Mouse (Mus musculus) brain, embryonic 14.5 days (tissue): ENCODE results near the gene Vwce. TPM values are rescaled to one million over a fixed set of nuclear protein-coding genes. Genes with fewer than 3 reads are reported as not detected.

Source experiments
- DNase-seq: peaks from one replicate; pipeline ENCODE4 v3.0.0-alpha.2; 2011; ENCODE audit warnings: low read depth
- CTCF ChIP-seq: fragments of 200-500 bp; IDR thresholded peaks from 2 replicates; pipeline ENCODE4 v1.5.1; 2012; ENCODE audit warnings: inconsistent platforms, mild to moderate bottlenecking, moderate library complexity, borderline replicate concordance; ENCODE audit not compliant: insufficient read depth, insufficient read length; ENCODE audit errors: extremely low read depth
- POLR2A ChIP-seq: fragments of 200-500 bp; IDR thresholded peaks from 2 replicates; pipeline ENCODE4 v1.6.1; 2012; ENCODE audit warnings: mild to moderate bottlenecking, inconsistent platforms, borderline replicate concordance; ENCODE audit not compliant: poor library complexity, insufficient read depth, insufficient read length, severe bottlenecking; ENCODE audit errors: extremely low read depth
- polyA plus RNA-seq: library from polyadenylated mRNA; depleted of rRNA; stranded (reverse); fragments of >200 nt; gene quantifications from 2 replicates; pipeline ENCODE4 v1.2.3, GENCODE M21; 2012

Vwce gene
- polyA plus RNA-seq, 1 experiment: 1.1 TPM

DNA sequence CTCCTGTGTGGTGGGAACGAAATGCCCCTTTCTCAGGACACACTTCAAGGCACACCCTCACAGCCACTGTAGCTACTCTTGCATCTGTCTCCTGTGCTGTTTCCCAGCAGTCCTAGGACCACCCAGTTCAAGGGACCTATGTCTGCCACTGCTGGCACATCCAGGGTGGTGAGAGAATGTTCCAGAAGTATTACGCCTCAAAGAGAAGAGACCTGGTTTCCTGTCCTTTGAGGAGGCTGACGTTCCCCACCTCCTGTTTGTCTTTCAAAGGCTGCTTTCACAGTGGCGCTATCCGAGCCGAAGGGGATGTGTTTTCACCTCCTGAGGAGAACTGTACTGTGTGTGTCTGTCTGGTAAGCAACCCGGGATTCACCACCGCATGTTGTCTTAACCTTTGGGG is 14.1 kb downstream of the Vwce start:
- TF ChIP-seq CTCF (no peak), POLR2A (no peak)
- DNase-seq: no peak

DNA sequence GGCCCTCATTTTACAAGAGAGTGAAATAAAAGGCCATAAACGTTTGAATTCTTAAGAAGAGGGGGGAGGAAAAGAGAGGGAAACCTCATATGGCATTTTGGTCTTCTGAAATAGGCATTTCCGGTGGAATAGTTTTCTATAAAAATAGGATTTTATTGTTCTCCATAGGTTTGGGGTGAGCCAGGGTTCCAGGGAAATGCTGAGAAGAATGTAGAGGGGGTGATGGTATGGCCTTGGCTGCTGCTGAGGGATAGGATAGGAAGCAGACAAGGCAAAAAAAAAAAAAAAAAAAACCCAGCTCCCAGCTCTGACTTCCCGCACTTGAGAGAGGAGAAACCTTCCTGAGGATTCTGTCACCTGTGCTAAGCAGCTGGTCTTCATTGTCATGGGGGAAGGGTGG is 22.0 kb downstream of the Vwce start:
- DNase-seq: no peak
- TF ChIP-seq POLR2A (no peak), CTCF (no peak)

DNA sequence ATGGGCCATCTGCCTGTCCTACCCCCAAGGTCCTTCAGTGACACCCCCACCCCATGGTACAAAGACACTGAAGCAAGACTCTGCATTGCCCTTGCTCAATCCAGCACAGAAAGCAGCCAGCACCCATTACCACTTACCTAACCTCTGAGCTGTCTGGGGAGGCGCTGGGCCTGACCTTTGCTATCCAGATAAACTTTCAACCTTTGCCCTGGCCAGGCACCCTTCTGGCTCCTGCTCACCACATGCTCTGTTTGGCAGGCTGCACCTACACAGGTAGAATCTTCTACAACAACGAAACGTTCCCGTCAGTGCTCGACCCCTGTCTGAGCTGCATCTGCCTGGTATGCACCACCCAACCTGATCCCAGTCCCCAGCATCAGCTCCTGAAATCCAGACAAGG is 23.7 kb downstream of the Vwce start:
- no peak for DNase-seq

GRCm38 (mm10) chr19:10658406-10658805 is 24.4 kb downstream of the Vwce start:
- no peak for DNase-seq
- TF ChIP-seq CTCF: no peak
- TF ChIP-seq POLR2A: no peak

More for the DNA sequence above, 23.7 kb downstream of the Vwce start:
- TF ChIP-seq CTCF (no peak), POLR2A (no peak)

DNA sequence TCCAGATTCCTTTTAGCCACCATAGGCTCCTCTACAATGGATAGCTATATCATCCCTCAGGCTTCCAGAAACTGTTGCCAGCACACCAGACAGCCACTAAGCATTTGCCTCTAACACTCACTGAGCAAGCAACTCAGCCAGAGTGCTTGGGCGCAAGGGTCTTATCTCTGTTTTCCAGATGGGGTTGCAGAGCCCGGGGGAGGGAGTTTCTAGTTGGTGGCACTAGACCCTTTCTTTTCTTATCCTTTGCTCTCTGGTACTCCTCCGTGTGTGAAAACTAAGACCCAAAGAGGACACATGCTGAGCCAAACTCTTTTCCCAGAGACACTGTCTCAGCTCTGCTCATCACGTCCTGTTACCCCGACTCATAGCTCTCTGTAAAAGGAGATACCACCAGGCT is 27.4 kb downstream of the Vwce start:
- DNase-seq: no peak
- TF ChIP-seq CTCF: no peak
- TF ChIP-seq POLR2A: no peak

DNA sequence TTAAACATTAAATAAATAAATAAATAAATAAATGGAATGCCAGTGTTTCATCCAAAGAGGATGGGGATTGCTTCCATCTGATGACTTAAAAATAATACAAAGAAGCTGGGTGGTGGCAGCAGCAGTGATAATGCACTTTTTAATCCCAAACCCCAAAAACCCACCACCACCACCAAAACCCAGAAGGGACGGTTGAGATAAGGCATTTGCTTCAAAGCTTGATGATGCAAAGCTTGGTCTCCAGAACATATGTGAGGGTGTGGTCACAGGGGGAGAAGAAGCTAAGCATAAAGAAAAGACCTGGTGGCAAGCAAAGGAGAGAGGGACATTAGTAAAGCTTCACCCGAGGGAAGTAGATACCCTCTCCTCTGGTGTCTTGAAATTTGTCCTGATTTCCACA is 27.9 kb downstream of the Vwce start:
- TF ChIP-seq CTCF: no peak
- TF ChIP-seq POLR2A: no peak

DNA sequence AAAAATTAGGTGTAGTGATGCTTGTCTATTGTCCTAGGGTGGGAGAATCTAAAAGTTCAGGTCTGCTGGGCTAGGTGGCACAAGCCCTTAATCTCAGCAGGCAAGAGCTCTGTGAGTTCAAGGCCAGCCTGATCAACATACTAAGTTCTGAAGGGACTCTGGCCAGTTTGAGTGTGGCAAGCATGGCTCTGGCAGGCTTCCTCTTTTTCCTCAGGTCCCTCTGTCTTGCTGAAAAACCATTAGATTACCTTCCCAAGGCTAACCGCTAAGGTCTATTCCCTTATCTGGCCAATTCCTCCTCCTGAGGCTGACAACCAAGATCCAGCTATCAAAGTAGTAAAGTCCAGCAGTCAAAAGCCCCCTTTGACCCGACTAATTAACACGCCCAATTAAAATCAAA is 28.7 kb downstream of the Vwce start:
- DNase-seq: no peak
- TF ChIP-seq POLR2A (no peak), CTCF (no peak)

More for the DNA sequence above, 27.9 kb downstream of the Vwce start:
- DNase-seq: no peak

DNA sequence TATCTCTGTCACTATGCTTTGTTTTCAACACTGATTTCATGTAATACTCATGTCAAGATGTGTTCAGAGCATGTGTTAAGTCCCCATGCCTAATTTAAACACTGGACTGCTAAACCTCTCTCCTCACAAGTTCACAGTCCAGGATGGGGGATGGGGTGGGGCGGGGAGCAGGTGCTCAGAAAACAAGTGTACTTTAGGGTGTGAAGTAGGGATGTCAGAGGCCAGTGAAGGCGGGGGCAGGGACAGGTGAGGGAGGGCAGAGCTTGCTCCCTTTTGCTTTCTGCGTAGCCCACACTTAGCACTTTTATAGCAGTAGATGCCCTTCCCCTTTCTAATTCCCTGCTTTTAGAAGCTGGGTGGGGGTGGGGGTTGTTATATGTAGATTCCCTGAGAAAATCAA is 31.1 kb downstream of the Vwce start:
- DNase-seq: no peak
- TF ChIP-seq CTCF (no peak), POLR2A (no peak)

GRCm38 (mm10) chr19:10665499-10665898 is 31.5 kb downstream of the Vwce start:
- peak; percentile 75 for DNase-seq
- peak; percentile 89 for TF ChIP-seq CTCF
- no peak for TF ChIP-seq POLR2A

- no peak for TF ChIP-seq CTCF
- TF ChIP-seq POLR2A: no peak
- no peak for DNase-seq
Observed at GRCm38 (mm10) chr19:10671319-10671718, 37.3 kb downstream of the Vwce start.

GRCm38 (mm10) chr19:10671854-10672417 is 37.9 kb downstream of the Vwce start:
- TF ChIP-seq POLR2A: no peak
- TF ChIP-seq CTCF: no peak
- DNase-seq: no peak

DNA sequence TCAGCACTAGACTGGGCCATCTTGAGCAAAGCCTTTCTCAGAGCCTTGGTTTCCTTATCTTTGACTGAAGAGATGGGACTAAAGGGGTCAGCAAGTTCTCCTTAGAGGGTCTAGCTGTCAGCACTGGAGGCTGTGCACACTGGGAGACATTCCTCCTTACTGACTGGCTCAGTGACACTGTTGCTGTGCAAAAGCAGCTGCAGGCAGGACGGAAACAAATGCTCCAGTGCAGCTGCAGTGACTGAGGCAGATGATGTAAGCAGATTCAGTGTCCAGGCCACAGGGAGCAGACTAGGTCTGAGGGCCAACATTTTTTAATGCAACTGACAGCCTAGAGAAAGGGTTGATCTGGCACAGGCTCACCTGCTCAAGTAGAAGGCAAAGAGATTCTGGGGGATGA is 39.3 kb downstream of the Vwce start:
- TF ChIP-seq POLR2A (no peak), CTCF (no peak)
- DNase-seq: peak; percentile 9
